Mouse (Mus musculus) left cerebral cortex, postnatal 25 days (tissue): ENCODE results near the gene A930004D18Rik. TPM values are rescaled to one million over a fixed set of nuclear protein-coding genes. Genes with fewer than 3 reads are reported as not detected.
"Not testable (repeated sequence)": the region's sequence is repeated elsewhere in the genome, so short reads cannot be mapped to it uniquely, and the experiment has no call there.

ENCODE experiments used
- DNase-seq, 2 experiments: peaks; one replicate each; pipeline ENCODE4 v3.0.0; 2022; ENCODE audit warnings: low spot score in 2 of 2, mixed read lengths in 1 of 2
- intact Hi-C: fragments of 180-260 bp; cut with DNase I; formaldehyde crosslinking; loops from one replicate; pipeline ENCODE4 v1.15.1; 2025
- microRNA-seq, 2 experiments: library from miRNA; unstranded; fragments of <30 nt; microRNA quantifications; one replicate each; pipeline ENCODE4 v1.2.0; 2022
- total RNA-seq, 2 experiments: library from RNA; stranded (reverse); gene quantifications; 2 replicates each; pipeline ENCODE4 v1.2.3; 2021

Gene A930004D18Rik
- total RNA-seq, 2 experiments from 2014 or later, result 1.7 to 2.8 TPM

GRCm38 (mm10) chr2:17977645-17978044, 59.9 kb downstream of the A930004D18Rik start:
- DNase-seq, intact Hi-C loops: not testable (repeated sequence)

- DNase-seq, result no peak
- intact Hi-C loops, result no loop called here
Observed at GRCm38 (mm10) chr2:17975601-17976327, 61.8 kb downstream of the A930004D18Rik start.

Small RNA genes within 50 kb of the gene (microRNA-seq; reads per million reads assigned to microRNA genes)
- 0.74 to 3.4 reads per million in 2 experiments for gene Mir7655

Other genes starting within 250 kb of the A930004D18Rik start
- gene H2al2a, start 40.8 kb downstream of the A930004D18Rik start, total RNA-seq, result not detected
- gene Skida1, start 11.3 kb upstream of the A930004D18Rik start, total RNA-seq, result 1 to 10 TPM; 7.5 to 8.3 TPM
- gene Mllt10, start 17.5 kb upstream of the A930004D18Rik start, total RNA-seq, result 10 to 100 TPM; 47.2 to 51.5 TPM